Mouse (Mus musculus): ENCODE results near the gene Hs3st3b1.

GRCm38 (mm10) chr11:63951831-63952631 is 29.9 kb upstream of the Hs3st3b1 start:
- TF ChIP-seq CTCF (IDR thresholded peaks at IDR 0.05; ENCODE audit: insufficient read depth, low read length) (no peak), POLR2A (IDR thresholded peaks at IDR 0.05; ENCODE audit: borderline replicate concordance, extremely low read depth, low read depth, low read length) (no peak)

All from lung, adult 2 months (tissue).